Mouse (Mus musculus): Measurements from ENCODE around the gene Gfpt2. TPM values are rescaled to one million over a fixed set of nuclear protein-coding genes. Genes with fewer than 3 reads are reported as not detected.

Gene Gfpt2
- polyA plus RNA-seq (2014; fragmentation: Nextera tagmentation; extraction: Ambion mirVana) = 7.0 and 7.7 TPM in 2 replicates

- DNase-seq (ENCODE audit: low spot score) = peak; percentile 91
- 0 out of 2 replicates have a peak within 1 kb of the TSS, but pooled peaks have one; percentile 27 for H3K27ac ChIP-seq (ENCODE audit: low read depth)
- no peaks in the 10 kb centered on the region for H3K36me3 ChIP-seq (ENCODE audit: control insufficient read depth, insufficient read depth, low read length)
- H3K4me3 ChIP-seq (ENCODE audit: low read depth, low read length) = peak within 1 kb of the TSS; percentile 58
- peak; percentile 98 for ATAC-seq (replicated peaks; ENCODE audit: low FRiP score, low TSS enrichment, low read depth)
- 0% methylated on average over 25 of the region's 25 CpGs for WGBS
- H3K27me3 ChIP-seq (replicated peaks; ENCODE audit: control insufficient read depth, insufficient read depth, low read length) = no peaks in the 10 kb centered on the region
- H3K4me1 ChIP-seq (replicated peaks; ENCODE audit: control insufficient read depth, insufficient read depth, low read length) = peaks cover 7% of the 10 kb centered on the region; the same call in 1 of the 2 replicates
- peak within 1 kb of the TSS; percentile 62 for H3K9ac ChIP-seq (ENCODE audit: low read length)
- no peaks in the 10 kb centered on the region for H3K9me3 ChIP-seq (ENCODE audit: control insufficient read depth, low read length)
- H3K4me2 ChIP-seq (ENCODE audit: low read length) = peak within 1 kb of the TSS; percentile 96
Measured at GRCm38 (mm10) chr11:49793619-49794341, at the start of gene Gfpt2. Gfpt2 (plus strand) TSS chr11:49794178.

- Histone ChIP-seq H3K27me3 (replicated peaks; ENCODE audit: control insufficient read depth, insufficient read depth, low read length) (no peaks in the 10 kb centered on the region), H3K4me2 (ENCODE audit: low read length) (no peak overlapping the region), H3K4me1 (replicated peaks; ENCODE audit: control insufficient read depth, insufficient read depth, low read length) (no peaks in the 10 kb centered on the region), H3K36me3 (ENCODE audit: control insufficient read depth, insufficient read depth, low read length) (no peaks in the 10 kb centered on the region), H3K9ac (ENCODE audit: low read length) (no peak overlapping the region), H3K9me3 (ENCODE audit: control insufficient read depth, low read length) (peaks cover 7% of the 10 kb centered on the region; the same call in 1 of the 2 replicates), H3K27ac (ENCODE audit: low read depth) (no peak overlapping the region), H3K4me3 (ENCODE audit: low read depth, low read length) (no peak overlapping the region)
- ATAC-seq (replicated peaks; ENCODE audit: low FRiP score, low TSS enrichment, low read depth) (no peak), DNase-seq (ENCODE audit: low spot score) (no peak)
Measured at GRCm38 (mm10) chr11:49744981-49745380, 49.0 kb upstream of the Gfpt2 start.

GRCm38 (mm10) chr11:49745839-49746238 lies 48.1 kb upstream of the Gfpt2 start:
- H3K9me3 ChIP-seq (ENCODE audit: control insufficient read depth, low read length) = peaks cover 7% of the 10 kb centered on the region; the same call in 1 of the 2 replicates
- H3K4me2 ChIP-seq (ENCODE audit: low read length) = no peak overlapping the region
- H3K27me3 ChIP-seq (replicated peaks; ENCODE audit: control insufficient read depth, insufficient read depth, low read length) = no peaks in the 10 kb centered on the region
- H3K9ac ChIP-seq (ENCODE audit: low read length) = no peak overlapping the region
- no peak overlapping the region for H3K4me3 ChIP-seq (ENCODE audit: low read depth, low read length)
- 80% methylated on average over 3 of the region's 3 CpGs for WGBS
- H3K4me1 ChIP-seq (replicated peaks; ENCODE audit: control insufficient read depth, insufficient read depth, low read length) = no peaks in the 10 kb centered on the region
- DNase-seq (ENCODE audit: low spot score) = no peak
- ATAC-seq (replicated peaks; ENCODE audit: low FRiP score, low TSS enrichment, low read depth) = no peak
- H3K36me3 ChIP-seq (ENCODE audit: control insufficient read depth, insufficient read depth, low read length) = no peaks in the 10 kb centered on the region
- H3K27ac ChIP-seq (ENCODE audit: low read depth) = no peak overlapping the region

- ATAC-seq (replicated peaks; ENCODE audit: low FRiP score, low TSS enrichment, low read depth) = no peak
- Histone ChIP-seq H3K4me1 (replicated peaks; ENCODE audit: control insufficient read depth, insufficient read depth, low read length) (no peaks in the 10 kb centered on the region), H3K27me3 (replicated peaks; ENCODE audit: control insufficient read depth, insufficient read depth, low read length) (no peaks in the 10 kb centered on the region), H3K9me3 (ENCODE audit: control insufficient read depth, low read length) (peaks cover 7% of the 10 kb centered on the region; the same call in 1 of the 2 replicates), H3K4me3 (ENCODE audit: low read depth, low read length) (no peak overlapping the region), H3K36me3 (ENCODE audit: control insufficient read depth, insufficient read depth, low read length) (no peaks in the 10 kb centered on the region), H3K4me2 (ENCODE audit: low read length) (no peak overlapping the region), H3K9ac (ENCODE audit: low read length) (no peak overlapping the region), H3K27ac (ENCODE audit: low read depth) (no peak overlapping the region)
- WGBS = 100% methylated on average over 1 of the region's 1 CpGs
- DNase-seq (ENCODE audit: low spot score) = no peak
Measured at GRCm38 (mm10) chr11:49746756-49747155, 47.2 kb upstream of the Gfpt2 start.

- Histone ChIP-seq H3K36me3 (ENCODE audit: control insufficient read depth, insufficient read depth, low read length) (no peaks in the 10 kb centered on the region), H3K27ac (ENCODE audit: low read depth) (no peak overlapping the region; the same call in 1 of the 2 replicates), H3K4me3 (ENCODE audit: low read depth, low read length) (no peak overlapping the region), H3K4me2 (ENCODE audit: low read length) (no peak overlapping the region), H3K27me3 (replicated peaks; ENCODE audit: control insufficient read depth, insufficient read depth, low read length) (no peaks in the 10 kb centered on the region), H3K4me1 (replicated peaks; ENCODE audit: control insufficient read depth, insufficient read depth, low read length) (0 out of 2 replicates have a peak, but pooled peaks cover 7% of the 10 kb centered on the region), H3K9me3 (ENCODE audit: control insufficient read depth, low read length) (no peaks in the 10 kb centered on the region), H3K9ac (ENCODE audit: low read length) (no peak overlapping the region)
- no peak for DNase-seq (ENCODE audit: low spot score)
- no peak for ATAC-seq (replicated peaks; ENCODE audit: low FRiP score, low TSS enrichment, low read depth)
- 25% methylated on average over 12 of the region's 12 CpGs for WGBS
Measured at GRCm38 (mm10) chr11:49754958-49755665, 38.9 kb upstream of the Gfpt2 start.

- no peak overlapping the region for H3K9ac ChIP-seq (ENCODE audit: low read length)
- H3K4me3 ChIP-seq (ENCODE audit: low read depth, low read length) = no peak overlapping the region
- WGBS = 89% methylated on average over 3 of the region's 3 CpGs
- H3K36me3 ChIP-seq (ENCODE audit: control insufficient read depth, insufficient read depth, low read length) = no peaks in the 10 kb centered on the region
- H3K27ac ChIP-seq (ENCODE audit: low read depth) = no peak overlapping the region
- 0 out of 2 replicates have a peak, but pooled peaks cover 7% of the 10 kb centered on the region for H3K4me1 ChIP-seq (replicated peaks; ENCODE audit: control insufficient read depth, insufficient read depth, low read length)
- no peak overlapping the region for H3K4me2 ChIP-seq (ENCODE audit: low read length)
- no peak for ATAC-seq (replicated peaks; ENCODE audit: low FRiP score, low TSS enrichment, low read depth)
- no peaks in the 10 kb centered on the region for H3K9me3 ChIP-seq (ENCODE audit: control insufficient read depth, low read length)
- H3K27me3 ChIP-seq (replicated peaks; ENCODE audit: control insufficient read depth, insufficient read depth, low read length) = no peaks in the 10 kb centered on the region
- no peak for DNase-seq (ENCODE audit: low spot score)
Measured at GRCm38 (mm10) chr11:49758096-49758495, 35.9 kb upstream of the Gfpt2 start.

GRCm38 (mm10) chr11:49761130-49761529 lies 32.8 kb upstream of the Gfpt2 start:
- Histone ChIP-seq H3K9me3 (ENCODE audit: control insufficient read depth, low read length) (no peaks in the 10 kb centered on the region), H3K4me2 (ENCODE audit: low read length) (no peak overlapping the region), H3K4me1 (replicated peaks; ENCODE audit: control insufficient read depth, insufficient read depth, low read length) (peaks cover 4% of the 10 kb centered on the region; the same call in 1 of the 2 replicates), H3K27ac (ENCODE audit: low read depth) (no peak overlapping the region), H3K9ac (ENCODE audit: low read length) (no peak overlapping the region), H3K4me3 (ENCODE audit: low read depth, low read length) (no peak overlapping the region), H3K36me3 (ENCODE audit: control insufficient read depth, insufficient read depth, low read length) (no peaks in the 10 kb centered on the region), H3K27me3 (replicated peaks; ENCODE audit: control insufficient read depth, insufficient read depth, low read length) (no peaks in the 10 kb centered on the region)
- ATAC-seq (replicated peaks; ENCODE audit: low FRiP score, low TSS enrichment, low read depth) (no peak), DNase-seq (ENCODE audit: low spot score) (no peak)
- WGBS = 88% methylated on average over 5 of the region's 5 CpGs

- ATAC-seq (replicated peaks; ENCODE audit: low FRiP score, low TSS enrichment, low read depth) = no peak
- DNase-seq (ENCODE audit: low spot score) = no peak
- no peak overlapping the region for H3K27ac ChIP-seq (ENCODE audit: low read depth)
Measured at GRCm38 (mm10) chr11:49763555-49763954, 30.4 kb upstream of the Gfpt2 start.

More at GRCm38 (mm10) chr11:49763555-49763954, 30.4 kb upstream of the Gfpt2 start:
- no peak overlapping the region for H3K4me2 ChIP-seq (ENCODE audit: low read length)
- no peak overlapping the region for H3K4me3 ChIP-seq (ENCODE audit: low read depth, low read length)
- H3K27me3 ChIP-seq (replicated peaks; ENCODE audit: control insufficient read depth, insufficient read depth, low read length) = no peaks in the 10 kb centered on the region
- H3K9me3 ChIP-seq (ENCODE audit: control insufficient read depth, low read length) = no peaks in the 10 kb centered on the region
- H3K36me3 ChIP-seq (ENCODE audit: control insufficient read depth, insufficient read depth, low read length) = no peaks in the 10 kb centered on the region
- H3K9ac ChIP-seq (ENCODE audit: low read length) = no peak overlapping the region
- peaks cover 4% of the 10 kb centered on the region; the same call in 1 of the 2 replicates for H3K4me1 ChIP-seq (replicated peaks; ENCODE audit: control insufficient read depth, insufficient read depth, low read length)
